Mouse (Mus musculus): Measurements from ENCODE around the gene Rps26.

The Rps26 gene

DNA sequence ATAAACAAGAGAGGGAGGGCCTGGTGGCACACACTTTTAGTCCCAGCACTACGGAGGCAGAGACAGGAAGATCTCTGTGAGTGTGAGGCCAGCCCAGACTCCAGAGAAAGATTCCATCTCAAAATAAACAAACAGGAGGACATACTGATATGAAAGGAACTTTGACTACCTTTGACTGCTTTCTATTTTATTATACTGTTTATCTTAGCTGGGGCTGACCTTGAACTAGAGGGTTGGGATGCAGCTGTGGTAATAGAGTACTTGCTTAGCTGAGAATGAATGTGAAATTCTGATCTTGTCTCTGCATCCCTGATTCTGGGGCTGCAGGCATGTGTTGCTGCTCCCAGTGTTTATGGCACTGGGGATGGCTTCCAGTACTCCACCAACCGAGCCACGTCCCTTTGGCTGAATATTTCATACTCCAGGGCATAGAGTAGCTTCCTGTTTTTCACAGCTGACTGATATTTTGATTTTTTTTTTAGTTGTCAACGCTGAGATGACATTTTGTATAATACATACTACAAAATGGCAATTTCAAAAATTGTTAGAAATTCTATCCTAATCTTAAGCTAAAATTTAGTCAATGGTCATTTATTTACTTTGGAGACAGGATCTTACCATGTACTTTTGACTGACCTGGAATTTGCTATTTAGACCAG is 23.9 kb downstream of the Rps26 start:
- no peak for DNase-seq

GRCm38 (mm10) chr10:128601499-128601898 is 25.0 kb downstream of the Rps26 start:
- no peak for DNase-seq

- DNase-seq: no peak
These were observed 28.1 kb downstream of the Rps26 start for GRCm38 (mm10) chr10:128598476-128598875.

GRCm38 (mm10) chr10:128592797-128593196 is 33.8 kb downstream of the Rps26 start:
- DNase-seq: no peak

GRCm38 (mm10) chr10:128591436-128591835 is 35.1 kb downstream of the Rps26 start:
- no peak for DNase-seq

- peak; percentile 84 for DNase-seq
These were observed 36.3 kb downstream of the Rps26 start for GRCm38 (mm10) chr10:128590193-128590690.

DNA sequence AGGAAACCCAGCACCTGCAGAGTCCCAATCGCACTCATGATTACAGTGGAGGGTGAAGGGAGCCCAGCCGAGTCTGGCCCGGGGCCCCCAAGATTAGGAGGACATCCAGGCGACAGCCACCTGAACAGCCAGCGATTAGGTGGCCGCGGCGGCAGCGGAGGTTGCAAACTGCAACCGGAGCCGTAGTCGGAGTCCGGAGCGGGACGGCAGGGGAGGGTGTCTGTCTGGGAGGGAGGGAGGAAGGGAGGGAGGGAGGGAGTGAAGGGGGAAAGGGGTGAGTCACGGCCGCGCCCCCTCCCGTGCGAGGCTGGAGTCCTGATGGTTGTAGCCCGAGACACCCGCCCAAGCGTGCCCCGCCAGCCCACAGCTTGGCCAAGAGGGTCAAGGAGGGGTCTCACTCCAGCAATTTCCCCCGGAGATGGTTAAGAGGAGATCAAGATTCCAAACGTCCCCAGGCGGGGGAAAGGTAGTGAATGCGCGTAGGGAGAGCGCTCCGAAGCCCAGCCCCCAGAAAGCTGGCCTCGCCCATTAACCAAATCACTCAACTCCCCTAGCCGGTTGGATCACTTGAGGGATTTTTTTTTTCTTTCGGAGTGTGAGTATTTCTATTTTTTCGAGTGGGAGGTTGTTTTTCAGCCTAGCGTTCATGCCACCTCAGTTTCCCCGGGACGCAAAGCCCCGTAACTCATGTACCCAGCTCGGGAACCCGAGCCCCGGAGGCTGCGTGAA is 36.9 kb downstream of the Rps26 start, which contains the start of gene Erbb3:
Erbb3 (minus strand) TSS at position 189 of the 729 bp plus-strand sequence.
- peak; percentile 58 for DNase-seq

DNA sequence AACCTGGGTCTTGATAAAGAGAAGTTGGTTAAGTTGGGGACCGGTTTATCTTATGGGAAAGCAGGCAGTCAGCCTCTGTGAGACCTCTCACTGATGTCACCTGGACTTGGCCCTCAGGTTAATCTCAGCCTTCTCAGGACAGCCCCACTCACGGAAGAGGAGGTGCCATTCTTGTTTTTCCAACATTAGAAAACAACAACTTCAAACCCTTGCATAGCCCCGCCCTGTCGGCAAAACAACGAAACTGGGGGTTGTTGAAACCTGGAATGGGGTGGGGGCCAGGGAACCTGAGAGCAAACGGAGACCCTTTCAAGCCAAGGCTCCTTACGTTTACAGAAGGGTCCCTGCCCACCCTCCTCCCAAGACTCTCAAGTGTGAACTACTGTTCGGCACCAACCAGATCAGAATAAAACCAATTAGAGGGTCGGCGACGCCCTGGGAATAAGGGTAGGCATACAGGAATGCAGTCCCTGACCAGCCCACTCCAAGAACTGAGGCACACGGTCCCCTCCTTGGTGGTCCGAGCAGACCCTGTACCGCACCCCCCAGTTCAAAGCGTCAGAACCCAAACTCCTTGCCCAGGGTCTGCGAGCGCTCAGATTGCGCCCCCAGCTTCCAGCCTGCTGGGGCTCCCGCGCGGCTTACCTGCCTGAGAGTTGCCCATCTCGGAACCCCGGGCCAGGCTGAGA is 37.6 kb downstream of the Rps26 start:
- DNase-seq: peak; percentile 64

- no peak for DNase-seq
These were observed 38.4 kb downstream of the Rps26 start for GRCm38 (mm10) chr10:128588136-128588535.

- DNase-seq: peak; percentile 58
These were observed 38.9 kb downstream of the Rps26 start for GRCm38 (mm10) chr10:128587697-128588096.

DNA sequence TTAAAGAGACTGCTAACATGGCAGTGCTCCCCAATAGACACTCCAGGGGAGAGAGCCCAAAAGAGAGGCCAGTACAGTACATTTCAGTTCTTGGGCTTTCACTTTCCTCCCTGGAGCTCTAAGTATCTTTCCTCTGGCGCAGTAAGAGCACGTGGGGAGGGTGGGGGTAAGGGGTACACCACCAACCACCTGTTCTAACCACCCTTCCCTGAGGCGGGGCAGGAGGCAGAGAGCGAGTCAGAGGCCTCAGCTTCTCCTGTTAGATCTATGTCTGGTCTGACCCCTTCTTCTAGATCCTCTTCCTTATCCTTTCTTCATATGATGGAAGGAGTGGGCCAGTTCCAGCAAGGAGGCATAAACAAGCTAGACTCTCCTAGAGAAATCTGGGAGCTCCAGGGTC is 39.4 kb downstream of the Rps26 start:
- peak; percentile 67 for DNase-seq

GRCm38 (mm10) chr10:128586546-128586945 is 40.0 kb downstream of the Rps26 start:
- no peak for DNase-seq

GRCm38 (mm10) chr10:128584386-128584785 is 42.2 kb downstream of the Rps26 start:
- DNase-seq: peak; percentile 32

DNA sequence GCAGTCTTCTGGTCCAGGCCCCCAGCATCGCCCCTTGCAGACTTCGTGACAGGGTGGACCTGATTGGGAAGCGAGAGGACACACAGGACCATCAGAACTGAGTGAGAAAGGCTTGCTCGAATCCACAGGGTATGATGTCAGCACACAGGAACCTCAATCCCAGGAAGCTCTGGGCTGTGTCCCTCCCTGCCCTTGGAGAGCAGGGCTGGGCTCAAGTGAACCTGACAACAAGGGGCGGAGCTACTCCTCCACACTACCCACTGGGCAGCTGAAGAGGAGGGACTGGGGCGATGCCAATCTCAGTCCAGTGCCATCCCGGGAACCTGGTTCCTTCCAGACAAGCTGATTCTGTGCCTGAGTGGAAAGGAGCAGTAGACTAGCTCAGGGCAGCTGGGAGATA is 42.9 kb downstream of the Rps26 start:
- no peak for DNase-seq

DNA sequence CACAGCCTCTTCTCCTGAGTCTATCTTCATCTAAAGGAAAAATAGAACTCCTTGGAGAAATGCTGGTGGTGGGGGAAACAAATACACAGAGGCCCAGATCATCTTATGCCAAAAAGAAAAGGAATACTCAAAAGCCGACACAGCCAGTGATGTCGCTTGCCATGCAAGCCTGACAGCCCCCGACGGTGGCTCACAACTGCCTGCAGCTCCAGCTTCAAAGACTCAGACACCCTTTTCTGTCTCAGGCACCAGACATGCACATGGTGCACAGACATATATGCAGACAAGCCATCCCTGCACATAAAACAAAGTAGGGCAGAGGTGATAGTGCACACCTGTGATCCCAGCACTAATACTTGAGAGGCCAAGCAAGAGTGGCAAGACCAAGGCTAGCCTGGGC is 46.8 kb downstream of the Rps26 start:
- DNase-seq: peak; percentile 56

- DNase-seq: no peak
These were observed 47.2 kb downstream of the Rps26 start for GRCm38 (mm10) chr10:128579298-128579697.

- DNase-seq: no peak
These were observed 48.2 kb downstream of the Rps26 start for GRCm38 (mm10) chr10:128578330-128578729.

DNA sequence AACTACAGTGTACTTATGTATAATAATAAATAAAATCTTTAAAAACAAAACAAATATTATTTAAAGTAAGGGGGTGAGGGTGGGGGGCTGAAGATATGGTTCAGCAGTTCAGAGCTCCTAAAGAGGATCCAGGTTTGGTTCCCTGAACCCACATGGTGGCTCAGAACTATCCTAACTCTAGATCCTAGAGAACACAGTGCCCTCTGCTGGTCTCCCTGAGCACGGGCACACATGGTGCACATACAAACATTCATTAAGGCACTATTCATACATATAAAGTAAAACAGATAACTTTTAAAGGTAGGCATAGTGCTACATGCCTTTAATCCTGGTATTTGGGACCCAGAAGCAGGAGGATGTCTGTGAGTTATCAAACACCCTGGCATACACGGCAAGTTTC is 51.5 kb downstream of the Rps26 start:
- peak; percentile 41 for DNase-seq
